ENCODE assay signal across 8 mouse cellular contexts in genomic region chr10:120475601-120476515, GRCm38 (mm10). TPM values are rescaled to one million over a fixed set of nuclear protein-coding genes. Genes with fewer than 3 reads are reported as not detected.
A peak's percentile ranks its signal among the peaks of the same experiment; 100 is the strongest.
DNase-seq lines count a peak whose midpoint lies in the region; ATAC-seq and TF ChIP-seq lines count a peak whose summit lies in the region.

TSS of gene Hmga2 (minus strand) at chr10:120476469.

- under 1% methylated on average over 99 of the region's 99 CpGs for WGBS in heart, embryonic 10.5 days
- WGBS in forebrain, embryonic 14.5 days: under 1% methylated on average over 99 of the region's 99 CpGs
- WGBS in intestine, embryonic 15.5 days: under 1% methylated on average over 97 of the region's 99 CpGs
- WGBS in lung, embryonic 14.5 days: under 1% methylated on average over 99 of the region's 99 CpGs
- WGBS in olfactory bulb, adult 2 months: 1% methylated on average over 99 of the region's 99 CpGs

- peak within 1 kb of the TSS; percentile 79 for H3K9ac ChIP-seq in forebrain, embryonic 14.5 days (ENCODE audit: low read length)
- H3K9ac ChIP-seq in intestine, embryonic 15.5 days: peak within 1 kb of the TSS; percentile 99
- H3K9ac ChIP-seq in lung, embryonic 14.5 days: peak within 1 kb of the TSS; percentile 96

- H3K36me3 ChIP-seq in heart, embryonic 10.5 days: peaks cover under 1% of the 10 kb centered on the region; the same call in 1 of the 2 replicates
- no peaks in the 10 kb centered on the region for H3K36me3 ChIP-seq in forebrain, embryonic 14.5 days (ENCODE audit: control insufficient read depth, insufficient read depth, low read length)
- H3K36me3 ChIP-seq in intestine, embryonic 15.5 days: no peaks in the 10 kb centered on the region
- H3K36me3 ChIP-seq in lung, embryonic 14.5 days (ENCODE audit: insufficient read depth): 0 out of 2 replicates have a peak, but pooled peaks cover 1% of the 10 kb centered on the region

- H3K4me2 ChIP-seq in forebrain, embryonic 14.5 days (ENCODE audit: low read length): peak within 1 kb of the TSS; percentile 94
- H3K4me2 ChIP-seq in intestine, embryonic 15.5 days (replicated peaks): peak within 1 kb of the TSS; percentile 98
- peak within 1 kb of the TSS; percentile 99 for H3K4me2 ChIP-seq in lung, embryonic 14.5 days

- H3K27me3 ChIP-seq in heart, embryonic 10.5 days (ENCODE audit: insufficient read depth, poor library complexity, severe bottlenecking): no peaks in the 10 kb centered on the region
- H3K27me3 ChIP-seq in forebrain, embryonic 14.5 days (replicated peaks; ENCODE audit: control insufficient read depth, insufficient read depth, low read length): no peaks in the 10 kb centered on the region
- no peaks in the 10 kb centered on the region for H3K27me3 ChIP-seq in intestine, embryonic 15.5 days (replicated peaks)
- H3K27me3 ChIP-seq in lung, embryonic 14.5 days (ENCODE audit: insufficient read depth, low read length): no peaks in the 10 kb centered on the region

- peak within 1 kb of the TSS; percentile 99 for H3K27ac ChIP-seq in heart, embryonic 10.5 days
- H3K27ac ChIP-seq in forebrain, embryonic 14.5 days (ENCODE audit: low read depth, low read length): peak within 1 kb of the TSS; percentile 65
- H3K27ac ChIP-seq in intestine, embryonic 15.5 days: peak within 1 kb of the TSS; percentile 97
- peak within 1 kb of the TSS; percentile 90 for H3K27ac ChIP-seq in lung, embryonic 14.5 days (ENCODE audit: low read depth)
- no peak within 1 kb of the TSS for H3K27ac ChIP-seq in olfactory bulb, adult 2 months (ENCODE audit: insufficient read depth, low read depth, low read length)

- no peak for TF ChIP-seq POLR2A in olfactory bulb, adult 2 months (IDR thresholded peaks at IDR 0.05; ENCODE audit: insufficient read depth, low read depth, low read length)

- ATAC-seq in forebrain, embryonic 14.5 days: peak; percentile 60
- peak; percentile 79 for ATAC-seq in intestine, embryonic 15.5 days
- ATAC-seq in lung, embryonic 14.5 days (ENCODE audit: insufficient read depth): peak; percentile 58

- peaks cover 18% of the 10 kb centered on the region for H3K4me1 ChIP-seq in heart, embryonic 10.5 days
- H3K4me1 ChIP-seq in forebrain, embryonic 14.5 days (ENCODE audit: control insufficient read depth, insufficient read depth, low read length): peaks cover 16% of the 10 kb centered on the region
- 0 out of 2 replicates have a peak, but pooled peaks cover 8% of the 10 kb centered on the region for H3K4me1 ChIP-seq in intestine, embryonic 15.5 days (replicated peaks)
- H3K4me1 ChIP-seq in lung, embryonic 14.5 days (ENCODE audit: insufficient read depth): peaks cover 4% of the 10 kb centered on the region
- H3K4me1 ChIP-seq in olfactory bulb, adult 2 months (ENCODE audit: control insufficient read depth, insufficient read depth, low read length): peaks cover 25% of the 10 kb centered on the region

- TF ChIP-seq CTCF in lung, embryonic 14.5 days (IDR thresholded peaks at IDR 0.05; ENCODE audit: low read depth): no peak; the same call in 1 of the 2 replicates
- no peak for TF ChIP-seq CTCF in olfactory bulb, adult 2 months (IDR thresholded peaks at IDR 0.05; ENCODE audit: insufficient read depth, low read depth, low read length)

- no peak for DNase-seq in heart, embryonic 10.5 days (ENCODE audit: low spot score)
- no peak for DNase-seq in heart, adult 9 months (ENCODE audit: low spot score in 2 of 2)
- DNase-seq in adrenal gland, adult (ENCODE audit: inconsistent age in 2 of 2, low spot score in 1 of 2): peak; percentile 80 to 91
- peak; percentile 66 for DNase-seq in forebrain, embryonic 14.5 days (ENCODE audit: low spot score)
- peak; percentile 78 for DNase-seq in lung, embryonic 14.5 days
- no peak for DNase-seq in c-Kit-positive CD71-positive TER-119-positive erythroid progenitor cells, embryonic 14.5 days (ENCODE audit: low spot score)

- H3K4me3 ChIP-seq in heart, embryonic 10.5 days: peak within 1 kb of the TSS; percentile 88
- H3K4me3 ChIP-seq in forebrain, embryonic 14.5 days (ENCODE audit: low read depth, low read length): peak within 1 kb of the TSS; percentile 61
- H3K4me3 ChIP-seq in intestine, embryonic 15.5 days (replicated peaks): peak within 1 kb of the TSS; percentile 82
- peak within 1 kb of the TSS; percentile 87 for H3K4me3 ChIP-seq in lung, embryonic 14.5 days (ENCODE audit: low read depth, low read length)
- 0 out of 2 replicates have a peak within 1 kb of the TSS, but pooled peaks have one; percentile 20 for H3K4me3 ChIP-seq in olfactory bulb, adult 2 months (ENCODE audit: insufficient read depth, low read depth, low read length)

- no peaks in the 10 kb centered on the region for H3K9me3 ChIP-seq in heart, embryonic 10.5 days
- H3K9me3 ChIP-seq in forebrain, embryonic 14.5 days (replicated peaks; ENCODE audit: control insufficient read depth, low read length): no peaks in the 10 kb centered on the region
- no peaks in the 10 kb centered on the region for H3K9me3 ChIP-seq in intestine, embryonic 15.5 days
- no peaks in the 10 kb centered on the region for H3K9me3 ChIP-seq in lung, embryonic 14.5 days (ENCODE audit: low read depth, low read length)

RNA-seq across cellular contexts. Expression of gene Hmga2, which starts in this region (rescaled TPM):
- polyA plus RNA-seq in heart, embryonic 10.5 days (2016; fragmentation: Nextera tagmentation; extraction: Ambion mirVana): 33.2 and 82.1 TPM in 2 replicates
- polyA plus RNA-seq in forebrain, embryonic 14.5 days (2014; fragmentation: Nextera tagmentation; extraction: Ambion mirVana): 1.5 and 2.6 TPM in 2 replicates
- 33.9 and 41.2 TPM in 2 replicates for polyA plus RNA-seq in intestine, embryonic 15.5 days (2015; fragmentation: Nextera tagmentation; extraction: Ambion mirVana)
- polyA plus RNA-seq in lung, embryonic 14.5 days (2014; fragmentation: Nextera tagmentation; extraction: Ambion mirVana): 13.8 and 13.9 TPM in 2 replicates
- not detected in 2 replicates for polyA plus RNA-seq in olfactory bulb, adult 2 months (2012; ENCODE audit: insufficient read depth, insufficient read length, low replicate concordance, missing spikeins)

Comparison
In these comparisons a context has a peak if more than half of its experiments do, and no peak if none do; other contexts are left out.
1. DNase-seq: peak in adrenal gland, adult (2 of 2), forebrain, embryonic 14.5 days (single experiment) and lung, embryonic 14.5 days (single experiment); none in heart, embryonic 10.5 days (single experiment), heart, adult 9 months (0 of 2) and c-Kit-positive CD71-positive TER-119-positive erythroid progenitor cells, embryonic 14.5 days (single experiment).
2. H3K4me3 ChIP-seq: peak in every context shown above with its lines; median percentile 88 in heart, embryonic 10.5 days; 87 in lung, embryonic 14.5 days; 82 in intestine, embryonic 15.5 days; 61 in forebrain, embryonic 14.5 days; 20 in olfactory bulb, adult 2 months.
3. Peak in every context shown above with its lines, with median percentiles within 50 percentile points of each other: ATAC-seq, H3K4me2 ChIP-seq and H3K9ac ChIP-seq.